23 mouse cellular contexts compared by ENCODE assay signal in the genomic region with DNA sequence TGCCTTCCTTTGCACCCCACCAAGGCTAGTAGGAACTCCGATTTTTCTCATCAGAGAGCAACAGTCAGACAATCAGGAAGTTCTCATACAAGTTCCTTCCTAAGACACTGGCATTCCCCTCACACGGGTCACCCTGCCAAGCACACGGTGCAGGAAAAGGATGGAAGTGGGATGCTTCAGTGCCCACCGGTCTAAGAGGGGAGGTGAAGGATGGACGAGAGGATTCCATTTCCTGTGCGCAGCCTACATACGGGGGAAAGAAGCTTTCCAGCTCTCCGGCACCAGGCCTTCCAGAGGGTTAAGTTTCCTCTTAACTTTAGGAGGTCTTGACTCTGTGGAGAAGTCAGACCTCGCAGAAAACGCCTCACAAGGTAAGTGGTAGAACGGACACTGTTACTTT. TPM values are rescaled to one million over a fixed set of nuclear protein-coding genes. Genes with fewer than 3 reads are reported as not detected.
A peak's percentile ranks its signal among the peaks of the same experiment; 100 is the strongest.
DNase-seq lines count a peak whose midpoint lies in the region; ATAC-seq and TF ChIP-seq lines count a peak whose summit lies in the region.
"Had no signal": no experiment of that assay in that cellular context is flagged by ENCODE, and none has a peak within 500 bp of the region (broad histone marks: within the 10 kb centered on the region; RNA-seq: fewer than 3 reads in every experiment).

No protein-coding gene starts in this region.

- TF ChIP-seq CTCF in forebrain, postnatal 0 days (IDR thresholded peaks at IDR 0.05; ENCODE audit: low read depth) = no peak
- no peak for TF ChIP-seq CTCF in kidney, adult 2 months (conservative IDR thresholded peaks at IDR 0.05; ENCODE audit: insufficient read depth, insufficient read length, low read depth, low read length)
- no peak for TF ChIP-seq CTCF in testis, adult 2 months (IDR thresholded peaks at IDR 0.05; ENCODE audit: control insufficient read depth, insufficient read depth, insufficient replicate concordance, low read depth, low read length)

- H3K4me2 ChIP-seq in forebrain, postnatal 0 days (ENCODE audit: low read depth) = no peak overlapping the region
- H3K4me2 ChIP-seq in kidney, embryonic 14.5 days (replicated peaks; ENCODE audit: low read depth, low read length) = peak overlapping the region; percentile 21
- H3K4me2 ChIP-seq: embryonic facial prominence, embryonic 13.5 days; forebrain, embryonic 13.5 days; heart, embryonic 12.5 days; hindbrain, embryonic 12.5 days had no signal

- H3K36me3 ChIP-seq in forebrain, embryonic 10.5 days (replicated peaks) = peaks cover 26% of the 10 kb centered on the region
- no peaks in the 10 kb centered on the region for H3K36me3 ChIP-seq in forebrain, postnatal 0 days (ENCODE audit: insufficient read depth)
- no peaks in the 10 kb centered on the region; the same call in 1 of the 2 replicates for H3K36me3 ChIP-seq in kidney, embryonic 14.5 days (ENCODE audit: control insufficient read depth, insufficient read depth, low read length)
- H3K36me3 ChIP-seq in kidney, adult 2 months (ENCODE audit: control insufficient read depth, insufficient read depth, low read length) = no peaks in the 10 kb centered on the region
- no peaks in the 10 kb centered on the region for H3K36me3 ChIP-seq in testis, adult 2 months (ENCODE audit: control insufficient read depth, insufficient read depth, low read length)
- H3K36me3 ChIP-seq: hindbrain, embryonic 12.5 days had no signal

- peaks cover 46% of the 10 kb centered on the region for H3K4me1 ChIP-seq in forebrain, embryonic 10.5 days
- H3K4me1 ChIP-seq in forebrain, postnatal 0 days (ENCODE audit: insufficient read depth) = no peaks in the 10 kb centered on the region
- peaks cover 25% of the 10 kb centered on the region for H3K4me1 ChIP-seq in kidney, embryonic 14.5 days (ENCODE audit: control insufficient read depth, insufficient read depth, low read length)
- peaks cover 4% of the 10 kb centered on the region for H3K4me1 ChIP-seq in kidney, adult 2 months (ENCODE audit: control insufficient read depth, insufficient read depth, low read length)
- peaks cover 4% of the 10 kb centered on the region for H3K4me1 ChIP-seq in testis, adult 2 months (ENCODE audit: control insufficient read depth, insufficient read depth, low read length)

- no peaks in the 10 kb centered on the region for H3K9me3 ChIP-seq in forebrain, embryonic 10.5 days
- H3K9me3 ChIP-seq in forebrain, postnatal 0 days (ENCODE audit: low read length) = no peaks in the 10 kb centered on the region
- H3K9me3 ChIP-seq in kidney, embryonic 14.5 days (ENCODE audit: control insufficient read depth, low read length) = no peaks in the 10 kb centered on the region
- H3K9me3 ChIP-seq: embryonic facial prominence, embryonic 13.5 days; forebrain, embryonic 13.5 days; heart, embryonic 12.5 days; hindbrain, embryonic 12.5 days had no signal

- no peak overlapping the region for H3K4me3 ChIP-seq in forebrain, embryonic 10.5 days
- H3K4me3 ChIP-seq in forebrain, postnatal 0 days (ENCODE audit: low read depth, low read length) = no peak overlapping the region
- no peak overlapping the region for H3K4me3 ChIP-seq in kidney, embryonic 14.5 days (ENCODE audit: low read length)
- H3K4me3 ChIP-seq in kidney, adult 2 months (ENCODE audit: insufficient read depth, low read depth, low read length) = no peak overlapping the region
- peak overlapping the region; percentile 3; the same call in 1 of the 2 replicates for H3K4me3 ChIP-seq in testis, adult 2 months (ENCODE audit: control insufficient read depth, low read depth, low read length)
- H3K4me3 ChIP-seq: embryonic facial prominence, embryonic 13.5 days; forebrain, embryonic 13.5 days; heart, embryonic 12.5 days; hindbrain, embryonic 12.5 days had no signal

- DNase-seq in forebrain, embryonic 10.5 days (ENCODE audit: extremely low spot score, low spot score) = no peak
- DNase-seq in forebrain, postnatal 0 days = no peak
- no peak for DNase-seq in kidney, adult 2 months
- peak; percentile 12 for DNase-seq in kidney, postnatal 10 days
- no peak for DNase-seq in kidney, adult 11 months
- DNase-seq in testis, postnatal 14 days (ENCODE audit: low spot score) = no peak
- DNase-seq: adrenal gland, adult 2 months; adrenal gland, postnatal 25 days; B cell, adult 2 months; cerebellum, adult 18-20 months; cerebellum, adult 9-11 months; cerebellum, postnatal 36 days; gastrocnemius, postnatal 36 days; heart, adult 11 months; heart, postnatal 36 days had no signal

- no peak for ATAC-seq in forebrain, postnatal 0 days
- peak; percentile 71; the same call in 1 of the 2 replicates for ATAC-seq in kidney, embryonic 14.5 days (ENCODE audit: low FRiP score, low TSS enrichment)
- ATAC-seq: CD4-positive, CD25-positive, alpha-beta regulatory T cell, adult 4 months; forebrain, embryonic 13.5 days had no signal

- H3K9ac ChIP-seq in forebrain, postnatal 0 days = no peak overlapping the region
- H3K9ac ChIP-seq in kidney, embryonic 14.5 days (ENCODE audit: low read depth, low read length) = no peak overlapping the region
- H3K9ac ChIP-seq: embryonic facial prominence, embryonic 13.5 days; forebrain, embryonic 13.5 days; heart, embryonic 12.5 days; hindbrain, embryonic 12.5 days had no signal

- WGBS in forebrain, embryonic 10.5 days = 85% methylated on average over 11 of the region's 11 CpGs
- 79% methylated on average over 11 of the region's 11 CpGs for WGBS in forebrain, postnatal 0 days
- WGBS in kidney, embryonic 14.5 days = 43% methylated on average over 11 of the region's 11 CpGs
- 39% methylated on average over 11 of the region's 11 CpGs for WGBS in kidney, adult 2 months

- TF ChIP-seq POLR2A in kidney, adult 2 months (IDR thresholded peaks at IDR 0.05; ENCODE audit: low read depth, low read length) = no peak
- TF ChIP-seq POLR2A in testis, adult 2 months (IDR thresholded peaks at IDR 0.05; ENCODE audit: control insufficient read depth, low read depth, low read length) = no peak

- 0 out of 2 replicates have a peak overlapping the region, but pooled peaks have one; percentile 25 for H3K27ac ChIP-seq in forebrain, embryonic 10.5 days
- H3K27ac ChIP-seq in forebrain, postnatal 0 days (ENCODE audit: low read depth, low read length) = no peak overlapping the region
- peak overlapping the region; percentile 63; the same call in 1 of the 2 replicates for H3K27ac ChIP-seq in kidney, embryonic 14.5 days (ENCODE audit: low read depth, low read length)
- no peak overlapping the region for H3K27ac ChIP-seq in kidney, adult 2 months (ENCODE audit: insufficient read depth, low read depth, low read length)
- H3K27ac ChIP-seq in testis, adult 2 months (ENCODE audit: control insufficient read depth, insufficient read depth, low read depth, low read length) = no peak overlapping the region
- H3K27ac ChIP-seq: embryonic facial prominence, embryonic 13.5 days; forebrain, embryonic 13.5 days; hindbrain, embryonic 12.5 days; hindbrain, postnatal 0 days had no signal

- H3K27me3 ChIP-seq in forebrain, embryonic 10.5 days (ENCODE audit: poor library complexity, severe bottlenecking) = no peaks in the 10 kb centered on the region
- H3K27me3 ChIP-seq in forebrain, postnatal 0 days (ENCODE audit: insufficient read depth, low read length) = no peaks in the 10 kb centered on the region
- no peaks in the 10 kb centered on the region for H3K27me3 ChIP-seq in kidney, embryonic 14.5 days (ENCODE audit: control insufficient read depth, insufficient read depth, low read length)
- H3K27me3 ChIP-seq in kidney, adult 2 months (replicated peaks; ENCODE audit: control insufficient read depth, insufficient read depth, low read length) = no peaks in the 10 kb centered on the region
- H3K27me3 ChIP-seq in testis, adult 2 months (ENCODE audit: control insufficient read depth, insufficient read depth, low read length) = no peaks in the 10 kb centered on the region
- H3K27me3 ChIP-seq: embryonic facial prominence, embryonic 13.5 days; forebrain, embryonic 13.5 days; heart, embryonic 12.5 days; hindbrain, embryonic 12.5 days had no signal

RNA-seq across cellular contexts. Expression of a gene that starts 50.1 kb away (rescaled TPM):
- polyA plus RNA-seq in forebrain, embryonic 10.5 days (2016; fragmentation: Nextera tagmentation; extraction: Ambion mirVana) = 128 and 141 TPM in 2 replicates
- total RNA-seq in forebrain, postnatal 0 days (2014; rRNA removed) = 9.1 and 12.8 TPM in 2 replicates
- polyA plus RNA-seq in forebrain, postnatal 0 days (2015; fragmentation: Nextera tagmentation; extraction: Ambion mirVana) = 12.3 and 13.5 TPM in 2 replicates
- polyA plus RNA-seq in kidney, embryonic 14.5 days (2014; fragmentation: Nextera tagmentation; extraction: Ambion mirVana) = 56.0 and 73.4 TPM in 2 replicates
- polyA plus RNA-seq in kidney, adult 2 months (2012; rRNA removed) = 0.03 and 0.04 TPM in 2 replicates
- 68.9 and 76.0 TPM in 2 replicates for polyA plus RNA-seq in testis, adult 2 months (2012; rRNA removed)

Comparison
In these comparisons a context has a peak if more than half of its experiments do, and no peak if none do; other contexts are left out.
1. H3K27ac ChIP-seq: peak in forebrain, embryonic 10.5 days (single experiment) and kidney, embryonic 14.5 days (single experiment); none in forebrain, postnatal 0 days (single experiment), kidney, adult 2 months (single experiment) and testis, adult 2 months (single experiment).
2. RNA of a gene that starts 50.1 kb away (polyA plus RNA-seq): 128 to 141 TPM in forebrain, embryonic 10.5 days, 68.9 to 76.0 TPM in testis, adult 2 months, 56.0 to 73.4 TPM in kidney, embryonic 14.5 days and 12.3 to 13.5 TPM in forebrain, postnatal 0 days; 0.03 to 0.04 TPM in kidney, adult 2 months; every median in the first group is over 10 times any median in the second.